In the genomic region with DNA sequence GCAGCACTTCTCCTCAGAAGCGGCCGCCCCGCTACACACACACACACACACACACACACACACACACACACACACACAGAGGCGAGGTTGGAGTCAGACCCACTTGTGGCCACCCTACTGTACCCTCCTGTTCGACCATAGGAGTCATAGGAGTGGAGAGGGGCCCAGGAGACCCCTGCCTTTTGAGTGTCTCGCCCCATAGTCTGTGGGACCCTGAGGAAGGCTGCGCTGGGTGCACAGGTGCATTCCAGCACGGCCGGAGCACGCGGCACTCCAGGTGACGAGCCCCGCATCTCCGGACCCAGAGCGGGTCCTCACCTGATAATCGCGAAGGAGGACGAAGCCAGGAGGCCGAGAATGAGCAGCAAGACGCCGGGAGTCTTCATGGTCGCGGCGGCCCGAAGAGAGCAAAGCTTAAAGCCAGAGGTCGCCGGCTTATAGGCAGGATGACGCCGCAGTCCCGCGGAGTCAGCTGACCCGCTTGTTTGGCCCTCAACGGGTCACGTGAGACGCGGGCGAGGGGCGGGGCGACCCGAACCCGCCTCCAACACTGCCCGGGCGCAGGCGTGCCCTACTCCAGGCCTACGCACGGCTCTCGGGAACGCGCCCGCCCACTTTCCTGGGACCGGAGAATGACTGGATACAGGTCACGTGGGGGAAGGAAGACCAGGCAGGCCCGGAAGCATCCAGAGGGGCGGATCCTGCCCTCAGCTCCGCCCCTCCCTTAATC, we compare ENCODE assay signal across 8 mouse cellular contexts. TPM values are rescaled to one million over a fixed set of nuclear protein-coding genes. Genes with fewer than 3 reads are reported as not detected.
DNase-seq lines count a peak whose midpoint lies in the region; ATAC-seq and TF ChIP-seq lines count a peak whose summit lies in the region.

A gene (minus strand): TSS at position 620 of the 730 bp plus-strand sequence.

- no peaks in the 10 kb centered on the region for H3K9me3 ChIP-seq in ES-Bruce4 (replicated peaks; ENCODE audit: control insufficient read depth, insufficient read depth, low read length, poor library complexity, severe bottlenecking)
- no peaks in the 10 kb centered on the region for H3K9me3 ChIP-seq in forebrain, embryonic 14.5 days (replicated peaks; ENCODE audit: control insufficient read depth, low read length)
- no peaks in the 10 kb centered on the region for H3K9me3 ChIP-seq in neural tube, embryonic 15.5 days (replicated peaks)

- TF ChIP-seq POLR2A in ES-Bruce4 (IDR thresholded peaks at IDR 0.05; ENCODE audit: insufficient read depth, low read length) = no peak

- peak; percentile 98 for DNase-seq in forebrain, embryonic 14.5 days (ENCODE audit: low spot score)
- DNase-seq in heart, postnatal 14 days = peak; percentile 97 to 98
- peak; percentile 98 for DNase-seq in layer of hippocampus, adult 11-12 months (ENCODE audit: low spot score)
- DNase-seq in lung, adult 18-20 months = peak; percentile 98 to 99
- DNase-seq in testis, postnatal 14 days (ENCODE audit: low spot score) = peak; percentile 95

- peak within 1 kb of the TSS; percentile 79 for H3K9ac ChIP-seq in ES-Bruce4 (ENCODE audit: low read depth, poor library complexity, severe bottlenecking)
- H3K9ac ChIP-seq in forebrain, embryonic 14.5 days (ENCODE audit: low read length) = peak within 1 kb of the TSS; percentile 90
- H3K9ac ChIP-seq in neural tube, embryonic 15.5 days (replicated peaks) = peak within 1 kb of the TSS; percentile 86

- H3K4me2 ChIP-seq in forebrain, embryonic 14.5 days (ENCODE audit: low read length) = peak within 1 kb of the TSS; percentile 83
- H3K4me2 ChIP-seq in neural tube, embryonic 15.5 days = peak within 1 kb of the TSS; percentile 91

- H3K27ac ChIP-seq in ES-Bruce4 (ENCODE audit: insufficient read depth, low read length) = no peak within 1 kb of the TSS
- peak within 1 kb of the TSS; percentile 58; the same call in 1 of the 2 replicates for H3K27ac ChIP-seq in forebrain, embryonic 14.5 days (ENCODE audit: low read depth, low read length)
- H3K27ac ChIP-seq in neural tube, embryonic 15.5 days (replicated peaks) = peak within 1 kb of the TSS; percentile 72

- WGBS in forebrain, embryonic 14.5 days = under 1% methylated on average over 47 of the region's 55 CpGs
- WGBS in neural tube, embryonic 15.5 days = under 1% methylated on average over 55 of the region's 55 CpGs

- no peaks in the 10 kb centered on the region for H3K27me3 ChIP-seq in ES-Bruce4 (ENCODE audit: control insufficient read depth, insufficient read depth, low read length, poor library complexity, severe bottlenecking)
- no peaks in the 10 kb centered on the region for H3K27me3 ChIP-seq in forebrain, embryonic 14.5 days (replicated peaks; ENCODE audit: control insufficient read depth, insufficient read depth, low read length)
- no peaks in the 10 kb centered on the region for H3K27me3 ChIP-seq in neural tube, embryonic 15.5 days (replicated peaks)

- peak; percentile 94 for ATAC-seq in cerebellum, adult (ENCODE audit: insufficient number of reproducible peaks, low FRiP score, low TSS enrichment)
- peak; percentile 98 for ATAC-seq in forebrain, embryonic 14.5 days
- peak; percentile 98 for ATAC-seq in neural tube, embryonic 15.5 days (ENCODE audit: low FRiP score)

- no peak for TF ChIP-seq CTCF in ES-Bruce4 (IDR thresholded peaks at IDR 0.05; ENCODE audit: low read depth, low read length)

- H3K36me3 ChIP-seq in ES-Bruce4 (ENCODE audit: control insufficient read depth, insufficient read depth, low read length, poor library complexity, severe bottlenecking) = peaks cover 31% of the 10 kb centered on the region
- H3K36me3 ChIP-seq in forebrain, embryonic 14.5 days (ENCODE audit: control insufficient read depth, insufficient read depth, low read length) = peaks cover 28% of the 10 kb centered on the region
- H3K36me3 ChIP-seq in neural tube, embryonic 15.5 days = peaks cover 29% of the 10 kb centered on the region

- intact Hi-C loops in heart, postnatal 14 days (cut with DNase I) = no loop called here

- H3K4me3 ChIP-seq in ES-Bruce4 (ENCODE audit: low read depth, low read length) = peak within 1 kb of the TSS; percentile 86
- peak within 1 kb of the TSS; percentile 81 for H3K4me3 ChIP-seq in forebrain, embryonic 14.5 days (ENCODE audit: low read depth, low read length)
- peak within 1 kb of the TSS; percentile 86 for H3K4me3 ChIP-seq in neural tube, embryonic 15.5 days (replicated peaks)

- no peak for TF ChIP-seq EP300 in ES-Bruce4 (IDR thresholded peaks at IDR 0.05; ENCODE audit: insufficient read depth, low read depth, low read length)

- H3K4me1 ChIP-seq in ES-Bruce4 (ENCODE audit: control insufficient read depth, insufficient read depth, low read length) = peaks cover 1% of the 10 kb centered on the region
- H3K4me1 ChIP-seq in forebrain, embryonic 14.5 days (ENCODE audit: control insufficient read depth, insufficient read depth, low read length) = peaks cover 13% of the 10 kb centered on the region
- peaks cover 30% of the 10 kb centered on the region for H3K4me1 ChIP-seq in neural tube, embryonic 15.5 days

RNA-seq across cellular contexts. Expression of the gene that starts here (rescaled TPM):
- polyA plus RNA-seq in ES-Bruce4 (2011; ENCODE audit: insufficient read depth, insufficient read length, low read depth, missing spikeins) = 248 and 256 TPM in 2 replicates
- 261 and 263 TPM in 2 replicates for polyA plus RNA-seq in forebrain, embryonic 14.5 days (2014; fragmentation: Nextera tagmentation; extraction: Ambion mirVana)
- 100 to 1,000 TPM; 572 to 613 TPM for total RNA-seq in heart, postnatal 14 days (2021)
- 304 and 310 TPM in 2 replicates for polyA plus RNA-seq in neural tube, embryonic 15.5 days (2015; fragmentation: Nextera tagmentation; extraction: Ambion mirVana)
